Mouse (Mus musculus) heart, postnatal 4 days (tissue): Measurements from ENCODE around the gene Hist2h2aa2. TPM values are rescaled to one million over a fixed set of nuclear protein-coding genes. Genes with fewer than 3 reads are reported as not detected.
"Not testable (repeated sequence)": the region's sequence is repeated elsewhere in the genome, so short reads cannot be mapped to it uniquely, and the experiment has no call there.

Experiments
- DNase-seq: peaks from one replicate; pipeline ENCODE4 v3.0.0; 2021
- total RNA-seq, 2 experiments: library from RNA; stranded (reverse); gene quantifications; 2 replicates each; pipeline ENCODE4 v1.2.3; 2021

Hist2h2aa2 gene
- total RNA-seq, 2 experiments from 2014 or later: 1,222 to 1,254 TPM

DNA sequence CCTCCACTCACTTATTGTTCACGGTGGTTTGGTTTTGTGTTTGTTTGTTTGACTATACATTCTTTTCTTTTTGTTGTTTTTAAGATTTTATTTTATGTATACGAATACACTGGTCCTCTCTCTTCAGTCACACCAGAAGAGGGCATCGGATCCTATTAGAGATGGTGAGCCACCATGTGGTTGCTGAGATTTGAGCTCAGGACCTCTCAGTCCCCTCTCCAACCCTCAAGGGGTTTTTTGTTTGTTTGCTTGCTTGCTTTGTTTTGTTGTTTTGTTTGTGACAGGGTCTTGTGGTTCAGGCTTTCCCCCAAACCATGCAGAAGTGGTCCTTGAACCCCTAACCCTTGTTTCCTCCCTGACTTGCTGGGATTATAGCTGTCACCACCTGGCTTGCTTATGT lies 21.5 kb upstream of the Hist2h2aa2 start:
- no peak for DNase-seq

DNA sequence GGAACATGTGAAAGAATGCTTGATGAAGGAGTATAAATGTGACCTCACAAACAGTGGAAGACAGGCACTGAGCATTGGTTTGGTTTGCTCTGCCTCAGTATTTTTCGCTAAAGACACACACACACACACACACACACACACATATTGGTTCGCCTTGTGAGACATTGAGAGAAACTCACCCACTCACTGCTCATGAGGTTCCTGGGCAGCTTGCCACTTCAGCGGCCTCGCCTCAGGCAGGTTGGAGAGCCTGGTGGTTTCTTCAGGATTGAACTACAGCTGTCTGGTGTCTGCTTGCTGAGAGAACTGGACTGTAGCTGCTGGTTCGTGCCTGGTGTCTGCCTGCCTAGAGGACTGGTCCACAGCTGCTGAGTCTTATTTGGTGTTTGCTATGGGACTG lies 20.1 kb upstream of the Hist2h2aa2 start:
- DNase-seq: no peak

DNA sequence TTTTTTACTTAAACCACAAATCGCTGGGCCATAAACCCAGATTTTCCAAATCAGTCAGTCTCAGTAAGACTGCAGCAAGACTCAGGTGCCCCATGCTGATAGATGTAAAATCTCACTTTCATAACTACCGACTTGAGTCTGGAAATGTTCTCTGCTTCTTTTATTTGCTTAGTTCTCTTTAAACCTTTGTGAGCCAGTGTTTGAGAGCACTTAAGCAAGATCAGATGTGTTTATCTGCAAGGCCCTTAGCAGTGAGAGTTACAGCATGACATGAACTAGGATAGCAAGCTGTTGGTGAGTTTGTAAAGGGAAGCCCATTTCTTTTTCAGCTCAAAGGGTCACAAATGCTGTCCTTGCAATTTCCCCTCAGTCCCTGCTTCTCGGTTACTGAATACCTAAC lies 17.1 kb upstream of the Hist2h2aa2 start:
- DNase-seq: no peak

DNA sequence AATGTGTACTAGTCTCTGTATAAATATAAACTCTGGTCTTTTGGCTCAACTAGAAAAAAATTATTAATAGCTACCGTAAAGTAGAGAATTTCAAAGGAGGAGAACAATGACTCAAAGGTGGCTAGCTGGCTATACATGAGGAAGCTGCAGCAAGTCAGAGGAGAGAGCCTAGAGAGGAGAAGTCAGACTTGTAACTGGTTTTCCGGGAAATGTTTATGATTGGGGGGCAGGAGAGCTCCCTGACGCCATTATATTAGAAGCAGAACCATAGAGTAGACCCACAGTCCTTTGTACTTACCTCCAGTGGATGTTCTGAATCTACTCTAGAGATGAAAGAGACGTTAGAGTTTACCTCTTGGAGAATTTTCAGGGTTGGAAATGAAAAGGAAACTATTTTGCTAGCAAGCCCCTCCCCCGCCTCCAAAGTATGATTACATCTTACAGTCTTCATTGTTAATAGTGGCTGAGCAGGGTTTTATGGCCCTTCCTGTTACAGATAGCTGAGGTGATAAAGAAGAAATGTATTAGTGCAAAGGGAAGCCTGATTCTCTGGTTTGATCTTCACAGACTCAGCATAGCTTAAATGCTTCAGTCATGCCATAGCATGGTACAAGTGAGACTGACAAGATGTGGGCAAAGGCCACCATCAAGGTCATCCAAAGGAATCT lies 16.0 kb upstream of the Hist2h2aa2 start:
- DNase-seq: no peak

DNA sequence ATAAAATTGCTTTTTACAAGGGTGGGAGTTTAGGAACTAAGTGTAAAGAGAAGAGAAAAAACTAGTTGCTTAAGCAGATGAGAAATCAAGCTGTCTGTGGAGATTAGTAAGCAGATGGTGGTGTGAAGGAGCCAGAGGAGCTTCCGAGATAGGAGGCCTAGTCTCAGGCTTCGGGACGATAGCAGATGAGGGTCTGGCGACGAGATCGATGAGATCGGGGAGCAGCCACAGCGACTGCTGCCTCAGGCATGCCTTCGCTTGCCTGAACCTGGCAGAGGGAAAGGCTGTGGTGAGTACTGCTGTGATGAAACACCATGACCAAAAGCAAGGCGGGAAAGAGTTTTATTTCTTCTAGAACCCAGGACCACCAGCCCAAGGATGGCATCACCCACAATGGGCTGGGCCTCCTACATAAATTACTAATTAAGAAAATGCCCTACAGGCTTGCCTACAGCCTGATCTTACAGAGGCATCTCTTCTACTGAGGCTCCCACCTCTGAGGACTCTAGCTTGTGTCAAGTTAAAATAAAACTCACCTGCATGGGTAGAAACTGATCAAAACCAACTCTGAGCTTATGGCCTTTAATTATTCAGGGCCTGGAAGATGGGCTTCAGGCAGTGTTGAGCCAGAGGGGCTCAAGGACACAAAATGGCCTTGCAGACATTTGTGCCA lies 14.7 kb upstream of the Hist2h2aa2 start:
- no peak for DNase-seq

DNA sequence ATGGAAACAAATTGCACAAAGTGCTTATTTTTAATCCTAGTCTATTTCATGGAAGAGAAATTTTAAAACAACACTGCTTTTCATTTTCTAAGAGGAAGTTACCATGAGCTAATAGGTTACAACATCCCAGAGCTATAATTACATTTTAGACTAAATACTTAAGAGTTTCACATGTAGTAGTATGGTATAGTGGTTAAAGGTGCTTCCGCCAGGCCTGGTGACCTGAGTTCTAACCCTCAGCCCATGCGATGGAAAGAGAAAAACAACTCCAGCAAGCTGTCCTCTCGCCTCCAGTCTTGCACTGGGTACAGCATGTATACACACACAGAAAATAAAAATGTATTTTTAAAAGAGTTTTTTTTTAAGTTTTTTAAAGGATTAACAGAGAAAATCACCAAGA lies 11.7 kb upstream of the Hist2h2aa2 start:
- DNase-seq: no peak

DNA sequence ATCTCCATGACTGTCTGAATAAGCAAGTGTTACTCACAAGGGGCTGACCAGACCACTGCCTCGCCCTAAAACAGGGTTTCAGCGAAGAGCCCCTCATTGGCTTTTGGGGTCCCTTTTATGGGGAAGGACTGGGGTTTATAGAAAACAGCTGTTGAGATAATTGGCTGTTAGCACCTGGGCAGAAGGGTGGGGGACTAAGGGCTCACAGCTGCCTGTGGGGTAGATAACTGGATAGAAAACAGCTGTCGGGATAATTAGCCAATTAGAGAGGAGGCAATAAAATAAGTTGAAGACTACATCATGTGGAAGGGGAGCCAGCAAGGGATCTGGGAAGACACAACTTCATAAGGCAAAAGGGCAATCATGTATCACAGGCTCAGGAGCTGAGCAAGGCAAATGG lies 10.8 kb upstream of the Hist2h2aa2 start:
- no peak for DNase-seq

DNA sequence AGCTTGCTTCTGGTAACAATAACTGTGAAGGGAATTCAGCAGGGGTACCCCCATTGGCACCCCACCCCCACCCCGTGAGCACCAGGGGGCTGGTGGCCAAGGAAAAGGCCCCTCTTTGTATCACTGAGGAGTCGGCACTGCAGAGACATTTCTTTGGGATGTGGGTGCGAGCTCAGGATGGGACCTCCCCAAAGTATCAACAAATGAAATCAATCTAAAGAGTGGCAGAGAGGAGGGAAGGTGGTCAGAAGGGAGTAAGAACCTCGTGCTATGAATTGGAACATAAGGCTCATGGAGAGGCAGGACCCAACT lies 8.9 kb upstream of the Hist2h2aa2 start:
- no peak for DNase-seq

DNA sequence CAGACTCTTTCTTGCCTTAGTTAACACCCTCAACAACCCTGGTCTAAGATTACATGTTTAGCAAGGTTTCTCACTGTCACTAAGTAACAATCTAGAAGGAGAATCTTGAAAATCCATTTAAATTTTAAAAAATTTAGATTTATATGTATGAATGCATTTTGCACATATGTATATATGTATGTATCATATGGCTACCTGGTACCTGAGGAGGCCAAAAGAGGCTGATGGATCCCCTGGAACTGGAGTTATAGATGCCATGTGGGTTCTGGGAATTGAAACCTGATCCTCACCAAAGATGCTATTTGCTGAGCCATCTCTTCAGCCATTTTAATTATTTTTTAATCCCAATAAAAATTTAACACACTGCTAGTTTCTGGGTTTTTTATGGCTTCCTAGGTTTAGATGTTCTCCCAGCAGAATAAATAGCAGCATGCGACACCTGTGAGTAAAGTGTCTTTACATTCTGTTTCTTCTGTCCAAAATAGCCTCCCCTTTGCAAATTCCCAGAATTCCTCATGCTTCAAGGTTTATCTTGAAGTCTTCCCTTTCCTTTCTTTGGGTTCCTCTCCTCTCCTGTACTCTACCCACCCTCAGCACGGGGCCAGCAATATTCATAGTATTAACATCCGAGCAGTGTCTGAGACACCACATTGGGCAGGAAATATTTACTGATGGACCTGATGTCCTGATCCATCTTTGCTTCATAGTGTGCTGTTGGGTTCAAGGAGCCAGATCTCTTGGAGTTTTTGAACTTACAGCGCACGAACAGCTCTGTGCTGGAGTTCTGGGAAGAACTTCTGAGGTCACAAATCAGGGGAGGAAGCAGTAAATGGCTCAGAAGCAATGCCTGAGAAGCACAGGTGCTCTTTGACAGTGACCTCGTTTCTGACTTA lies 8.3 kb upstream of the Hist2h2aa2 start:
- no peak for DNase-seq

DNA sequence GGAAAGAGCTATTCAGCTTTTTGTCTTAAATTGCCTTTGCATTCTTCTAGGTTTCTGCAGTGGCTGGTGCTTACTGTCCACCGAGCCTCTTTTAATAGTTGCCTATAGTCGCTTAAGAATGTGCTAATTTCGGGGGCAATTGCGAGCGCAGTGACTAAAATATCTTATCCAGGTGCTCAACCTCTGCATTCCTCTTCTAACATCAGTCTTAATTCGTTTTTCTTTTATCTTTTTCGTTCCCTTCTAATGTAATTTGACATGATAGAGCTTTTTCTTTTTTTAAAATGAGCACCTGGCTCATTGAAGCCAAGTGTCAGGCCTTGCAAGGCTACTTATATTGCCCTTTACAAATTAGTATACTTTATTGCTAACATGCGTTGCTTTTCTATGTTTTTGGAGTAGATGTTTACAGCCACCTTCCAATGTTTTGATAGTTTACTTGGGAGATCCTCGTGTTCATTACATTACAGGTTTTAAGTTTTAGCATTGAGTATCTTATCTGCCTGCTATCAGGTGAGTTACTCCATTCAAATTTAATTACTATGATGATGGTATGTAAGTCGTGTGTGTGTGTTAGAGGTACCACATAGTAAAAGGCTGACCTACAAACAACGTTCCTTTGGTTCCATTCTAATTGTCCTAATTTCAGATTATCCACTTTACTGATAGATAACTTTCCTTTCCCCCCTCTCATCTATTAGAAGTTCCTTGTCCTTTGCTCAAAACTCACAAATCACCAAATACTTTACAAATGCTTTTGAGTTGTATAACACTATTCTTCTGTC lies 7.5 kb upstream of the Hist2h2aa2 start:
- no peak for DNase-seq

DNA sequence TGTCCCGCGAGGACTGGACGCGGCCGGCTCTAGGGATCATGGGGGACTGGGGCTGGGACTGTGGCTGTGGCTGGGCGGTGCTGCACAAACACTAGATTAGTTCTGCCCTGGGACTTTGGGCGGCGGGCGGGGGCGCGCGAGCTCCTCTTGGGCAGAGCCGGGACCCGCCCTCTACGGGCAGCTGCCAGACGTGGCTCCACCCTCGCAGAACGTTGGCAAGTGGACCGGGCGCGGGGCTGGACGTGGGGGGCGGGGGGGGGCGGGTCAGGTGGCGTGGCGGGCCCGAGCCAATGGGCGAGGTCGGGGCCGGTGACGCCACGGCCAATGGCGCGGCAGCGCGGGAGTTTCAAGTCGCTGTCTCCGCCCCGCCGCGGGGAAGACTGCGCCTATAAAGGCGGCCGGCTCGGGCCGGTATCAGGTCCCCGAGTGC lies 6.4 kb upstream of the Hist2h2aa2 start, which contains the start of gene Hist2h3c1:
TSS of gene Hist2h3c1 (plus strand) at position 259 of the 430 bp plus-strand sequence.
- DNase-seq: not testable (repeated sequence)

DNA sequence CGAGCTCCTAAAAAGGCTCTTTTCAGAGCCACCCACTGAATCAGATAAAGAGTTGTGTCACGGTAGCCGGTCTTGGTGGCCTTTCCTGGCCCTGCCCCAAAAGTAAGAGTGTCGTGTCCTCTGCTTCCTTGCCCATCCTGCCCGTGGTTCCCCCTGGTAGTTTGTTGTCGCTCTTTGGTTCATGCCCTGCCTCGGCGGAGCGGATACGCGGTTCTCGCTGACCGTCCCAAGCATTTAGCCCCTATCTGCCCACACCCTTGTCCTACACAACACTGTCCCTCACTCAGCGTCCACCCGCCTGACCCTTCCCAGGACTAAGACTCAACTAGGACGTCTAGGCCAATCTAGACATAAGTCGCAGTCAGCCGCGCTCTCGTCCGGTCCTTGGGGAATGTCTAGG lies 5.9 kb upstream of the Hist2h2aa2 start:
- not testable (repeated sequence) for DNase-seq

DNA sequence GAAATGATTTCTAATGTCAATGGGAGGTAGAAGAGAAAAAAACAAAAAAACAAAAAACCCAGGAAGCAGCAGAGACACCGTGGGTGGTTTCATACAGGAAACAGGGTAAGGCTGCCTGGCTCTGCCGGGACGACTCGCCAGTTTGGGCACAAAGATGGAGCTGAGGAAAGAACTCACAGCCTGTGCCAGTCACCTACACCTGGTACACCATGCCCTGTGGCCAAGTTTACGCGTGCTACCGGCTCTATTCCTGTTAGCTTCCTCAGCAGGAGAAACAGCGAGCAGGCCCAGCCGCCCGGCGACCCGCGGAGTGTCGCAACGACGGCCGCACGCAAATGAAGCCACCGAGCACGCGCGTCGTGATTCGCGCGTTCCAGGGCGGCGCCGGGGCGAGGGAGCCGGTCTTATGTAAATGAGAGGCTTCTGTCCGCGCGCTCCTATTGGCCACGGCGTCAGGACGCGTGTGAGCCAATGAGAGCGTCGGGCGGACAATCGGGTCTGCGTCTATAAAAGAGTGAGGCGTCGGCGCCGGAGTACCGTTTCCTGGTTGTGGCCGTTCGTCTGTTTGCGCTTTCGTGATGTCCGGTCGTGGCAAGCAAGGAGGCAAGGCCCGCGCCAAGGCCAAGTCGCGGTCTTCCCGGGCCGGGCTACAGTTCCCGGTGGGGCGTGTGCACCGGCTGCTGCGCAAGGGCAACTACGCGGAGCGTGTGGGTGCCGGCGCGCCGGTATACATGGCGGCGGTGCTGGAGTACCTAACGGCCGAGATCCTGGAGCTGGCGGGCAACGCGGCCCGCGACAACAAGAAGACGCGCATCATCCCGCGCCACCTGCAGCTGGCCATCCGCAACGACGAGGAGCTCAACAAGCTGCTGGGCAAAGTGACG lies 5.2 kb upstream of the Hist2h2aa2 start, which contains the start of gene Hist2h2aa1:
TSS of gene Hist2h2aa1 (plus strand) at position 495 of the 884 bp plus-strand sequence.
- DNase-seq: peak; percentile 84

DNA sequence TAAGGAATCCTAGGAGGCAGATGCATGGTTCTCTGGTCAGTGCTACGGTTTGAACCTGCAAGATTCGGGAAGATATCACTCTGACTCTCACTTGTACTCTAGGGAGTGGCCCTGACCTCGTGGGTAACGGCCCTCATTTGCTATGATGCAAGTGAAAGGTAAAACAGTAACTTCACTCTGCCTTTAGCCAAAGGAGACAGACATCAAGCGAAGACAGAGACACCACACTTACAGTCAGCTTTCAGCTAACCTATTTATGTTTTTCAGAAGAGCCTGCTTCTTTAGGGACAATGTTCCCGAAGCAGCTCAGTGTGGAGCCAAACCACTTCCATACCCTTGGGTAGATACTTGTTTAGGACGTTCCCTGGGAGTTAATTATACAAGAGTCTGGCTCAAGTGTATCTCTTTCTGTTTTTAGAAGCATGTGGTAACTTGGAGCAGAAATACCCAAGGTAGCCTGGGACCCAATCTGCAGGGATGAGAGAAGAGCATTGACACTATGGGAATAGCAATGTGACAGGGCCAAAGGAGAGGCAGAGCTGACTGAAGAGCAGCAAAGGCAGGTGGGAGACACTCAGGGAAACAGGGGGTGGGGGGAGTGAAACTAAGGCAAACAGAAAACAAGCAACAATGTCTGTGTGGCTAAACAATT lies 4.0 kb upstream of the Hist2h2aa2 start:
- DNase-seq: no peak

DNA sequence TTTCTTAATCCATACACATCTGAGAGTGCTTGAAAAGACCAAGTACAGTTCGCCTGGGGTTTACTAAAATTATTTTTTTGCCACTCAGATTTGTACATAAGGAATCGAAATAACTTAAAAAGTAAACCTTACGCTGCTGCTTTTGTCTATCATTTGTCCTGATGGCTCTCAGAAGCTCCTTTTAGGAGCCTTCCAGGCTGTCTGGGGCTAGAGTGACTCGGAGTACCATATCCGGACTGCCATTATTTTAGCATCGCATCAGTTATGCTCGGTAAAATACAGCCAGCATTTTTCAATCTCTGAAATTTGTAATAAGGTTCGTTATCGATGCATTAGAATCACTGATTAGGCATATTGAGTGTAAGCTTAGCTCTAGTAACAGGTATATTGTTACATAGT lies 722 bp upstream of the Hist2h2aa2 start:
- no peak for DNase-seq

DNA sequence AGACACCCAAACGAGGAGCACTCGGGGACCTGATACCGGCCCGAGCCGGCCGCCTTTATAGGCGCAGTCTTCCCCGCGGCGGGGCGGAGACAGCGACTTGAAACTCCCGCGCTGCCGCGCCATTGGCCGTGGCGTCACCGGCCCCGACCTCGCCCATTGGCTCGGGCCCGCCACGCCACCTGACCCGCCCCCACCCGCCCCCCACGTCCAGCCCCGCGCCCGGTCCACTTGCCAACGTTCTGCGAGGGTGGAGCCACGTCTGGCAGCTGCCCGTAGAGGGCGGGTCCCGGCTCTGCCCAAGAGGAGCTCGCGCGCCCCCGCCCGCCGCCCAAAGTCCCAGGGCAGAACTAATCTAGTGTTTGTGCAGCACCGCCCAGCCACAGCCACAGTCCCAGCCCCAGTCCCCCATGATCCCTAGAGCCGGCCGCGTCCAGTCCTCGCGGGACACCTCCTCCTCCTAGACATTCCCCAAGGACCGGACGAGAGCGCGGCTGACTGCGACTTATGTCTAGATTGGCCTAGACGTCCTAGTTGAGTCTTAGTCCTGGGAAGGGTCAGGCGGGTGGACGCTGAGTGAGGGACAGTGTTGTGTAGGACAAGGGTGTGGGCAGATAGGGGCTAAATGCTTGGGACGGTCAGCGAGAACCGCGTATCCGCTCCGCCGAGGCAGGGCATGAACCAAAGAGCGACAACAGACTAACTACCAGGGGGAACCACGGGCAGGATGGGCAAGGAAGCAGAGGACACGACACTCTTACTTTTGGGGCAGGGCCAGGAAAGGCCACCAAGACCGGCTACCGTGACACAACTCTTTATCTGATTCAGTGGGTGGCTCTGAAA lies 902 bp downstream of the Hist2h2aa2 start, which contains the start of gene Hist2h3c2:
TSS of gene Hist2h3c2 (minus strand) at position 174 of the 840 bp plus-strand sequence.
- DNase-seq: peak; percentile 45

DNA sequence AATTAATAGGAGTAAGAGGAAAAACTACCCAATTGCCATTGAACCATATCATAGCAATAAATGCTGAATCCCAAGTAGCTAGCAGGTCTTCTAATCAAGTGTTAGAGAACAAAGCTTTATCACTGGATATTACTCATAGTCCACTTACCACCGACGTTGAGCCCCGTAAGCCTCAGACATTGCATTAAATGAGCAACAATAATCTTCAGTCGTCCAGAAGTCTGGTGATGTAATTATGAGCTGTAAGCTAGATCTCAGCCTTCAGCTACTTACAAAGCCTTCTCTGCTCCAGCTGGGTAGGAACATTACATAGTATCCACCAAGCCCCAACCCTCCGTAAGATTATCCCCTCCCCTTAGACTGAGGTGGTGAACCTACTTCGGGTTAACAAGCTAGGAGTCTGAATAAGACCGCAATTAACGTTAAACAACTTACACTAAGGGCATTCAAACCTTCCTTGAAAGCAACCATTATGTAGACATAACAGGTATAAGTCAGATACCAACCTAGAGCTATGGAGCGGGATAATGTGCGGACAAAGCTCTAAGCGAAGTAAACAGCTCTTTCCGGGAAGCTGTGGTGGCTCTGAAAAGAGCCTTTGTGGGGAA lies 2.1 kb downstream of the Hist2h2aa2 start:
- DNase-seq: no peak

DNA sequence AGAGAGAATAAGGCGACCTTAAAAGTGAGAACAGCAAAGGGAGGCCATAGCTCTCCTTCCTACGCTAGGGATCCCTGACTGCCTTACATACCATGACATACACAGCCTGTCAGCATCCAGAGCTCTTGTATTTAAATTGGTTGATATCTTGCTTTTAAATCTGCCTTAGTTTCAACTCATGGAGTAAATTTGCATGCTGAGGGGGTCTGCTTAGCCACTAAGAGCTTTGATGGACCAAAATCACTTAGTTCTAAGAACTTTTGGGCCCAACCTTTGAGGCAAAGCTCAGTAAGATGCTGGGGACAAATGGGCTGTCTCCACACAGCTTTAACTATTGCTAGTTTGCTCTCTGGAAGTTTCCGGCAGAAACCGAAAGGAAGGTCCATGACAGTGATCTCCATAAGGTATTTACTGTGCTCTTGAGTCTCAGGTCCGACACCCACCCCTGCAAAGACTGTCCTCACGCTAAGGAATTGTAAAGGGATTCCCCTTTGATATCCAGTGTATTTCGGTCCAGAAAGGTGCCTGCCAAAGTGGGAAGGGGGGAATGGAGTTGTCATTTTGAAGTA lies 2.7 kb downstream of the Hist2h2aa2 start:
- no peak for DNase-seq

DNA sequence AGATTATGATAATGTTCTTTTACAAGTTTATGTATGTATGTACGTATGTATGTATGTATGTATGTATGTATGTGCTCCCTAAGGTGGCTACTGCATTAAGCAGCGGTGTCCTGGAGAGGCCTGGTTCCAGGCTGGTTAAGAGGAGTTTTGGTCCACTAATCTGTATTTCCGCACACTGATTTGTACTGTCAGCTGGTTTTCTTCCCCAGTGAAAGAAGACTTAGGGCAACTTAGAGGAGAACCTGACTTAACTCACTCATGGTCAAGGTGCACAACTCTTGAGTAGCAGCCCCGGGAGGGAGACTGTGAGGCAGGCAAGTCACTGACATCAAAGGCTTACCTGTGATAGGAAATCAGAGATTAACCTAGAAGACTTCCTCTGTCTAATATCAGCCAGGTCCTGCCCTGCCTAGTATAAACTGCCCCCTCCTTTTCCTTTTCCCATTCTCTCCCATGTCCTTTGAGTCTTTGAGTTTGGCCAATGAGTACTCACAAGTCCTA lies 3.2 kb downstream of the Hist2h2aa2 start:
- DNase-seq: no peak
